Mouse (Mus musculus) midbrain, embryonic 11.5 days (tissue): Measurements from ENCODE around the gene Trpm3. TPM values are rescaled to one million over a fixed set of nuclear protein-coding genes. Genes with fewer than 3 reads are reported as not detected.

ENCODE experiments used
- ATAC-seq: fragments of 200-750 bp; cut with Nextera tagmentation; 2 replicates; pipeline ENCODE4 v1.8.0; 2017; ENCODE audit warnings: moderate TSS enrichment, moderate library complexity; ENCODE audit not compliant: low FRiP score
- DNase-seq: peaks from one replicate; pipeline ENCODE4 v3.0.0; 2015; ENCODE audit warnings: low spot score; ENCODE audit errors: missing footprints
- H3K27ac ChIP-seq: fragments of 300-500 bp; sonication (generic); 2 replicates; pipeline ENCODE4 v1.5.1; 2014; ENCODE audit warnings: low read depth, low read length
- H3K27me3 ChIP-seq: fragments of 300-500 bp; sonication (generic); 2 replicates; pipeline ENCODE4 v1.6.1; 2014; ENCODE audit warnings: mild to moderate bottlenecking, low read length, moderate library complexity, mixed read lengths; ENCODE audit not compliant: control insufficient read depth, insufficient read depth
- H3K36me3 ChIP-seq: fragments of 300-500 bp; sonication (generic); 2 replicates; pipeline ENCODE4 v1.6.1; 2014; ENCODE audit warnings: mild to moderate bottlenecking, low read length, moderate library complexity, mixed read lengths; ENCODE audit not compliant: control insufficient read depth, insufficient read depth
- H3K4me1 ChIP-seq: fragments of 300-500 bp; sonication (generic); 2 replicates; pipeline ENCODE4 v1.6.1; 2014; ENCODE audit warnings: low read length; ENCODE audit not compliant: control insufficient read depth, insufficient read depth
- H3K4me2 ChIP-seq: fragments of 300-500 bp; sonication (generic); 2 replicates; pipeline ENCODE4 v1.6.1; 2014; ENCODE audit warnings: mild to moderate bottlenecking, moderate library complexity
- H3K4me3 ChIP-seq: fragments of 300-500 bp; sonication (generic); 2 replicates; pipeline ENCODE4 v1.5.1; 2014; ENCODE audit warnings: low read depth, low read length
- H3K9ac ChIP-seq: fragments of 300-500 bp; sonication (generic); 2 replicates; pipeline ENCODE4 v1.6.1; 2014; ENCODE audit warnings: low read length
- H3K9me3 ChIP-seq: fragments of 300-500 bp; sonication (generic); 2 replicates; pipeline ENCODE4 v1.6.1; 2016; ENCODE audit warnings: low read length; ENCODE audit not compliant: control insufficient read depth
- microRNA counts: library from miRNA; unstranded; fragments of <30 nt; microRNA quantifications from one replicate; lab custom pipeline; 2015
- microRNA-seq: library from miRNA; unstranded; fragments of <30 nt; microRNA quantifications from one replicate; pipeline ENCODE4, GENCODE M21; 2017
- polyA plus RNA-seq: library from polyadenylated mRNA; unstranded; fragments of >200 nt; fragmentation: Nextera tagmentation; extraction: Ambion mirVana; gene quantifications from 2 replicates; pipeline ENCODE4 v1.2.1, GENCODE M21; 2014

Trpm3 gene
- polyA plus RNA-seq, 1 experiment from 2014 or later: 4.3 TPM

GRCm38 (mm10) chr19:23043699-23044098 is 904.9 kb downstream of the Trpm3 start:
- DNase-seq: no peak
- Histone ChIP-seq H3K4me1 (no peaks in the 10 kb centered on the region), H3K9ac (no peak overlapping the region), H3K27me3 (no peaks in the 10 kb centered on the region), H3K4me3 (no peak overlapping the region), H3K27ac (no peak overlapping the region), H3K9me3 (no peaks in the 10 kb centered on the region), H3K4me2 (no peak overlapping the region), H3K36me3 (no peaks in the 10 kb centered on the region)
- ATAC-seq: no peak

MicroRNA genes within 50 kb of the gene (microRNA counts, 519-probe panel; counts per million panel counts)
- microRNA mmu-miR-204 (lab: Ali Mortazavi, UCI): 5,066 counts per million, percentile 54 among the panel's probes with 10 or more counts

Small RNAs within 50 kb of the gene (microRNA-seq; reads per million reads assigned to microRNA genes)
- 331 reads per million, percentile 68 among the genes with 10 or more reads in this experiment for gene Mir204
